Mouse (Mus musculus) colon, adult 2 months (tissue): Measurements from ENCODE around the gene Fars2. TPM values are rescaled to one million over a fixed set of nuclear protein-coding genes. Genes with fewer than 3 reads are reported as not detected.

Experiments
- polyA plus RNA-seq: library from polyadenylated mRNA; depleted of rRNA; stranded (reverse); fragments of >200 nt; gene quantifications from 2 replicates; pipeline ENCODE4 v1.2.3, GENCODE M21; 2012; rRNA removed

Gene Fars2
- polyA plus RNA-seq: 46.4 and 56.6 TPM in 2 replicates

GRCm38 (mm10) chr13:36117143-36118014 lies at the start of gene Fars2, which contains the start of gene Lyrm4:
Gene Fars2, plus strand, starts transcription at chr13:36117412.
Gene Lyrm4, minus strand, starts transcription at chr13:36117526.

DNA sequence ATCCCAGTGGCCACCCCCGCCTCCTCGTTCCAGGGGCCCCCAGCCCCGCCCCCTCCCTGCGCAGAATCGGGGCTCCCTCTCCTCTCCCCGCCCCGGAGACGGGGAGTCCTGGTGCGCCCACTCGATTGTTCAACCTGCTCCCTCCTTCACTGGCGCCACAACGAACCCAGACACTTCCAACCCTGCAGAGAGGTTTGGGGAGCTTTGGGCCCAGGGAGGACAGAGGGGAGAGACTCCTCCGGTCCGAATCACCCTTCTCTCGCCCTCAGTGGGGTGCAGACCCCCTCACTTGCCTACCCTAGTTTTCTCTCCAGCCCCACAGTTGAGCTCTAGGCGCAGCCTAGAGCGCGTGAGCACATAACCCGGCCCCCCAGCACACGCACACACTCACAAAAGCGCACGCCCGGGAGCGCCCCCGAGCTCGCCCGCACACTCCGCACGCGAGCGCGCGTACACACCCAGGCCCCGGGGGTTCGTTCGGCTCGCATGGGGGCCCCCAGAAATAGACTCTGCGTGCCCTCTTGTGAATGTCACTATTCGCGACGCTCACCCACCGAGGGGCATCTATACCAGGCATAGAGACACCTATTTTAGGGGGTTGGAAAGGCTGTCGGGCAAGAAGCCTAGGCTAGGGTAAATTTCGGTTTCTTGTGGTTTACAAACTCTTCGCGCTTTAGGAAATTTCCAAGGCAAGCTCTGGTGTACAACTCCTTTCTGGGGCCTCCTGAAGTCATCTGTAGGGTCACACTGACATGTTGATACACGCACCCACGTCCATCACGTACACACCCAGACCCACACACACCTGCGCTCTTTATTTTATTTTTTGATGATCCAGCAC lies 617.7 kb downstream of the Fars2 start, which contains the start of gene Nrn1:
Gene Nrn1, minus strand, starts transcription at position 401 of the 841 bp plus-strand sequence.

Other genes with a start within 250 kb of the Fars2 start
- 2.2 and 2.3 TPM in 2 replicates for gene Rpp40, start 211.1 kb upstream of the Fars2 start, polyA plus RNA-seq
- not detected in 2 replicates for gene Ppp1r3g, start 158.6 kb upstream of the Fars2 start, polyA plus RNA-seq
- 2.9 and 3.5 TPM in 2 replicates for gene Lyrm4, start 114 bp downstream of the Fars2 start, polyA plus RNA-seq